Mouse (Mus musculus): ENCODE measurements around the gene Dhx40.

- TF ChIP-seq CTCF (IDR thresholded peaks at IDR 0.05; ENCODE audit: borderline replicate concordance, extremely low read depth, insufficient read depth, insufficient read length) (no peak), POLR2A (IDR thresholded peaks at IDR 0.05; ENCODE audit: borderline replicate concordance, extremely low read depth, insufficient read depth, insufficient read length, poor library complexity, severe bottlenecking) (no peak)
These were observed 49.0 kb downstream of the Dhx40 start for GRCm38 (mm10) chr11:86758559-86758958.
